Mouse (Mus musculus): Measurements from ENCODE around the gene Faap100. TPM values are rescaled to one million over a fixed set of nuclear protein-coding genes. Genes with fewer than 3 reads are reported as not detected.

Faap100 gene
- 28.0 TPM for total RNA-seq (2023)

DNA sequence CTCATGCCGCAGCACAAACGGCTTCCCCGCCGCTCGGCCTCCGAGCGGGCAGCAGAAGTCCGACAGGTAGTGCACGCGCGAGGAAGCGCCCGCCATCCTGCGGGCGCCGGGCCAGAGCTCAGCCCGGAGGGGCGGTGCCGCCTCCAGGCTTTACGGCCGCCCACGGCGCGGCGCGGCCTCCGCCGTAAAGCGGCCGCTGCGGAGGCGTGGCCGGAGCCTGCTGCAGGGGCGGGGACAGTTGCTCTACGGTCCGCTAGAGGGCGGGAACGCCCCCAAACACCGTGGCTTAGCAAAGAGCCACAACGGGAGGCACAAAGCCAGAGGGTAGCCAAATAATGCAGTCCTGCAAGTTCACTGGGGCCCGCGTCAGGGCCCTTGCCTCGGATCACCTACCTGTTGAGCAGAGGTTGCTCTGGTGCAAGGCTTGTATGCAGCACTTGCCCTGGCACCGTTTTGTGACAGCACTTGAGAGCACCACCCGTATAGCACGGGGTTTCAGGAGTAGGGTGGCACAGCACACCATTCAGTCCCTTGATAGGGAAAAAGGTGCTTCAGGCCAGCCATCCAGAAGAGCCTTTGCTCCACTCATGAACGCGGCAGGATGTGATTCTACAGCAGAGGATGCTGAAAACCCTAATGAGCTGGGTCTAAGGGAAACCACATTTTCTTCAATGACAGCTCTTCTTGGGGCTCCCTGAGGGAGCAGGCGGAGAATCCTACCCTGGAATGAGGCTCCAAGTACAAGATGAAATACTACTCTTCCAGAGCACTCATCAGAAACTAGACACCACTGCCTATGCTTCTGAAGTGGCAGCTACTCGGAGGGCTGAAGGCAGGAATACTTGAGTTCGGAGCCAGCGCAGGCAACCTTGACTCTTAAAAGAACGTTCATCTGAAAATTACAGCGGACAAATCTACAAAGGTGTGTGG is at the start of gene Faap100:
Faap100 (minus strand) TSS at position 154 of the 930 bp plus-strand sequence.

DNA sequence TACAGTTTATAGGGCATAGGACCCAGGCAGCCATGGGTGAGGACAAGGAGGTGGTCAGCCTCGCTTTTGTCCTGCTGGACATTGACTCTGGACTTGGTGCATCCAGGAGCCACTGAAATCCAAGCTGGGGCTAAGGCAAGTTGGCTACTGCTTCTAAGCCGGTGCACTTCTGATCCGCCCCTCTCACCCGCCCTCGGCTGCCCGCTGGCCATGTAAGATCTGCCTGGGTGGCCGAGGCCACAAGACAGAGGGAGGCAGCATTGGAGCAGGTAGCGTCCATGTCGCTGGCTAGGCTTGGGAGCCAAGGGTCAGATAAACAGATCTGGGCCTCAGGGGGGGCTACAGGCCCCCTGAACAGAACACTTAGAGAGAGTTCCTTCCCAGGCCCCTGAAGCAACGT is 17.3 kb downstream of the Faap100 start, which contains the start of gene Fscn2:
Fscn2 (plus strand) TSS at position 240 of the 400 bp plus-strand sequence.

DNA sequence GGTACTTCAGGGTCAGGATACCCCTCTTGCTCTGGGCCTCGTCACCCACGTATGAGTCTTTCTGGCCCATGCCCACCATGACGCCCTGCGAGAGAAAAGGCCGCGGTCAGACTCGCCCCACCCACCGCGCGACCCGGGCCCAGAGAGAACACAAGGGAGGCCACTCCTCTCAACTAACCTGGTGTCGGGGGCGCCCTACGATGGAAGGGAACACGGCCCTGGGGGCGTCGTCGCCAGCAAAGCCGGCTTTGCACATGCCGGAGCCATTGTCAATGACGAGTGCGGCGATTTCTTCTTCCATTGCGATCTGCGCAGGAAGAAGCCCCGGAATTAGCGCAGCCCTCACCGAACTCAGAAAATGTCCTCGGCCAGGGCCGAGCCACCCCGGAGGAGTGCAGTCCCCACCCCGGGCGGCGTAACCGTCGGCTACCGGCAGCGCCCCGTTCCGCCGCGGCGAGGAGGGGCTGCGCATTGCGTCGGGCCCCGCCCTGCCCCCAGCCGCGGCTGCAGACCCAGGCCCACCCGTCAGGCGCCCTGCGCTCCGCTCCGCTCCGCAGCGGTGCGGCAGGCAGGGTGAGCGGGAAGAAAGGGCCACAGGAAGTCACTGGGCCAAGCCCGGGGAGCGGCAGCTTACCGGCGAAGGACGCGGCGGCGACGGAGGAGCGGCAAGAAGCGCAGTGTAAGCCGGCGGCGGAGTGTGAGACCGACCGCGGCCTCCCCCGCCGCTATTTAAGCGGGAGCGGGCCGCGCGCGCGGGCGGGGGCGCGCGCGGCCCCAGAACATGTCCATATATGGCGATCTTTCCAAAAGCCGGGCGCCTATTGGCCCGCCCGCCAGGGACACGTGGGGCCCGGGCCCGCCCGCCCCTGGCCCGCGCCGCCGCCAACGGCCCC is 30.5 kb downstream of the Faap100 start, which contains the start of gene Actg1:
Actg1 (minus strand) TSS at position 752 of the 893 bp plus-strand sequence.

Other genes starting within 250 kb of the Faap100 start
- gene Slc38a10, start 227.4 kb downstream of the Faap100 start, total RNA-seq (2023), result 99.9 TPM
- 0.56 TPM for gene Bahcc1, start 145.8 kb downstream of the Faap100 start, total RNA-seq (2023)
- gene Actg1, start 30.2 kb downstream of the Faap100 start, total RNA-seq (2023), result 1,308 TPM
- gene Fscn2, start 17.2 kb downstream of the Faap100 start, total RNA-seq (2023), result not detected
- 55.1 TPM for gene Nploc4, start 58.9 kb upstream of the Faap100 start, total RNA-seq (2023)
- 46.6 TPM for gene Tspan10, start 63.9 kb upstream of the Faap100 start, total RNA-seq (2023)
- 0.80 TPM for gene Pde6g, start 74.7 kb upstream of the Faap100 start, total RNA-seq (2023)
- gene Oxld1, start 79.3 kb upstream of the Faap100 start, total RNA-seq (2023), result 7.1 TPM
- gene Ccdc137, start 79.4 kb upstream of the Faap100 start, total RNA-seq (2023), result 32.2 TPM
- gene Arl16, start 88.8 kb upstream of the Faap100 start, total RNA-seq (2023), result 13.4 TPM
- 28.5 TPM for gene Mrpl12, start 105.8 kb upstream of the Faap100 start, total RNA-seq (2023)
- gene Slc25a10, start 113.1 kb upstream of the Faap100 start, total RNA-seq (2023), result 9.7 TPM
- gene Gcgr, start 151.9 kb upstream of the Faap100 start, total RNA-seq (2023), result not detected
- gene Mcrip1, start 171.0 kb upstream of the Faap100 start, total RNA-seq (2023), result 36.1 TPM
- gene Ppp1r27, start 172.4 kb upstream of the Faap100 start, total RNA-seq (2023), result not detected
- 123 TPM for gene P4hb, start 194.5 kb upstream of the Faap100 start, total RNA-seq (2023)
- gene Arhgdia, start 202.9 kb upstream of the Faap100 start, total RNA-seq (2023), result 404 TPM
- gene Alyref, start 219.6 kb upstream of the Faap100 start, total RNA-seq (2023), result 109 TPM
- gene Anapc11, start 219.7 kb upstream of the Faap100 start, total RNA-seq (2023), result 71.8 TPM
- 3.8 TPM for gene Npb, start 229.7 kb upstream of the Faap100 start, total RNA-seq (2023)
- 153 TPM for gene Pcyt2, start 239.2 kb upstream of the Faap100 start, total RNA-seq (2023)
- gene Sirt7, start 246.5 kb upstream of the Faap100 start, total RNA-seq (2023), result 131 TPM

Data from CD4-positive naive resting alpha-beta T cell, adult 57 days (primary cell).